Mouse (Mus musculus) mouse embryonic stem cell (cell line): ENCODE measurements around the gene Edem1.

ENCODE experiments used
- in situ Hi-C, 2 experiments: fragments of 300-500 bp; cut with MboI; formaldehyde crosslinking; loops; 1 replicate in 1 of 2; 3 replicates in 1 of 2; pipeline ENCODE4 v1.14.3; 2019 to 2020; ENCODE audit warnings: low sequenced_read_pairs in 2 of 2, low pct_unique_long_range_greater_than_20kb in 1 of 2, mixed read lengths in 1 of 2; ENCODE audit not compliant: unreplicated experiment in 1 of 2

The Edem1 gene

GRCm38 (mm10) chr6:108827336-108827920, 1.0 kb upstream of the Edem1 start:
- in situ Hi-C loops = no loop called here

- in situ Hi-C loops = no loop called here
These were observed 431 bp downstream of the Edem1 start for GRCm38 (mm10) chr6:108828872-108829271.

- in situ Hi-C loops = no loop called here
These were observed 1.2 kb downstream of the Edem1 start for GRCm38 (mm10) chr6:108829386-108830370.

- in situ Hi-C loops = no loop called here
These were observed 3.7 kb downstream of the Edem1 start for GRCm38 (mm10) chr6:108832170-108832569.

GRCm38 (mm10) chr6:108832989-108833388, 4.5 kb downstream of the Edem1 start:
- in situ Hi-C loops = no loop called here

GRCm38 (mm10) chr6:108833963-108834697, 5.7 kb downstream of the Edem1 start:
- in situ Hi-C loops = no loop called here

- in situ Hi-C loops = no loop called here
These were observed 7.6 kb downstream of the Edem1 start for GRCm38 (mm10) chr6:108835765-108836691.

- in situ Hi-C loops = no loop called here
These were observed 8.6 kb downstream of the Edem1 start for GRCm38 (mm10) chr6:108837081-108837480.

- in situ Hi-C loops = no loop called here
These were observed 9.5 kb downstream of the Edem1 start for GRCm38 (mm10) chr6:108837958-108838357.

- in situ Hi-C loops = no loop called here
These were observed 11.0 kb downstream of the Edem1 start for GRCm38 (mm10) chr6:108839432-108839831.

GRCm38 (mm10) chr6:108840861-108841640, 12.6 kb downstream of the Edem1 start:
- in situ Hi-C loops = no loop called here

GRCm38 (mm10) chr6:108843664-108844063, 15.2 kb downstream of the Edem1 start:
- in situ Hi-C loops = no loop called here

- in situ Hi-C loops = no loop called here
These were observed 15.7 kb downstream of the Edem1 start for GRCm38 (mm10) chr6:108844093-108844492.

- in situ Hi-C loops = no loop called here
These were observed 16.3 kb downstream of the Edem1 start for GRCm38 (mm10) chr6:108844771-108845170.

- in situ Hi-C loops = no loop called here
These were observed 23.7 kb downstream of the Edem1 start for GRCm38 (mm10) chr6:108852088-108852670.

GRCm38 (mm10) chr6:108852986-108853385, 24.5 kb downstream of the Edem1 start:
- in situ Hi-C loops = no loop called here

- in situ Hi-C loops = no loop called here
These were observed 30.1 kb downstream of the Edem1 start for GRCm38 (mm10) chr6:108858583-108858982.
